Mouse (Mus musculus) heart, adult 2 months (tissue): ENCODE results near the gene Runx1.

ENCODE experiments used
- CTCF ChIP-seq: fragments of 200-600 bp; IDR thresholded peaks from 2 replicates; pipeline ENCODE4 v1.8.1; 2022; ENCODE audit warnings: antibody characterized with exemption, mild to moderate bottlenecking, moderate library complexity
- POLR2A ChIP-seq: fragments of 200-500 bp; IDR thresholded peaks from 2 replicates; pipeline ENCODE4 v1.6.1; 2011; ENCODE audit warnings: mild to moderate bottlenecking, low read depth, low read length, control low read depth; ENCODE audit not compliant: insufficient read depth

DNA sequence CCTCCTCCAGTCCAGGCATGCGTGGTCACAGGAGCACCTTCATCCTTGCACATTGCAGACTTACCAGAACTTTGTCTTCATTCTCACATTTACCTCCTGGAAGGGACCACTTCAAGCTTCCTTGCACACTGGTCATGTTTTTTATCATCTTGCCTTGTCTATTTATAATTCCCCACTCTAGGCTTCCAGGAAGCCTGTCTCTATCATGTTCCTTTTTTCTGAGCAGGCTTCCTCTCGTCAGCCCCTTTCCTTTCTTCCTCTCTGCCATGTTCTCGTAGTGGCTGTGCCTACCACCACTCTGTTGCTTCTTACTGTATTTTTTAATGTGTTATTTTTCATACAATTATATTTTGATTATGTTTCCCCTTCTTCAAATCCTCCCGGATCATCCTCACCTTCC, 42.6 kb upstream of the Runx1 start:
- no peak for TF ChIP-seq POLR2A
- no peak for TF ChIP-seq CTCF
